Mouse (Mus musculus): ENCODE measurements around the gene Scamp5.

The Scamp5 gene

GRCm38 (mm10) chr9:57467896-57468549 is at the start of gene Scamp5:
Gene Scamp5, minus strand, starts transcription at chr9:57468060.
- DNase-seq, result peak; percentile 96 to 97

- peak; percentile 51 to 82 for DNase-seq
These were observed 49.3 kb upstream of the Scamp5 start for GRCm38 (mm10) chr9:57517113-57517512.

- no peak for DNase-seq
These were observed 42.7 kb upstream of the Scamp5 start for GRCm38 (mm10) chr9:57510577-57510976.

DNA sequence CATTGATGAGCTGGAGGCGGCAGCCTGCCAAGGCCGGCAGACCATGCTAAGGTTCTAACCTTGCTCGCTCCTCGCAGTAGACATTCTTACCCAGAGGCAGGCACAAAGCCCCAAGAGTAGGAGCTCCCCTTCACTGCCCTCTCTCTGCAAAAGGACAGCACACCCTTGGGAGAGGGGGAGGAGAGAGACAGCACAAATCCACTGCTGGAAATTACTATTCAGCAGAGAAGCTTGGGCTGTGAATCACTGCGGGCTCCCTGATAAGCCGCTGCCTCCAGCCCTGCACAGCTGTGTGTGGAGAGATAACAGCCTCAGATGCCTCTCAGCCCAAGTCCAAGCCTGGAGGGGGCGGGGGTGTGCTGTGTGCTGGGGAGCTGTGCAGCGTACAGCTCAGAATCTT is 37.8 kb upstream of the Scamp5 start:
- peak in 1 of 2 experiments; percentile 48 for DNase-seq

GRCm38 (mm10) chr9:57504891-57505290 is 37.0 kb upstream of the Scamp5 start:
- no peak for DNase-seq

DNA sequence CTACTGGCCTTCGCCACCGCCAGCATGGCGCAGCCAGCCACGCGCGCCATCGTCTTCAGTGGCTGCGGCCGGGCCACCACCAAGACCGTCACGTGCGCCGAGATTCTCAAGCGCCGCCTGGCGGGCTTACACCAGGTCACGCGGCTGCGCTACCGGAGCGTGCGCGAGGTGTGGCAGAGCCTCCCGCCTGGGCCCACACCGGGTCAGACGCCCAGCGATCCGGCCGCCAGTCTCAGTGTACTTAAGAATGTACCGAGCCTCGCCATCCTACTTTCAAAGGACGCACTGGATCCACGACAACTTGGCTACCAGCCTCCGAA is 36.5 kb upstream of the Scamp5 start:
- peak; percentile 76 to 85 for DNase-seq

- peak; percentile 73 to 85 for DNase-seq
These were observed 35.9 kb upstream of the Scamp5 start, which contains the start of gene Rpp25 for GRCm38 (mm10) chr9:57503622-57504380. Gene Rpp25, plus strand, starts transcription at chr9:57504026.

GRCm38 (mm10) chr9:57502911-57503621 is 35.2 kb upstream of the Scamp5 start:
- DNase-seq, result no peak

GRCm38 (mm10) chr9:57501861-57502260 is 34.0 kb upstream of the Scamp5 start:
- DNase-seq, result no peak

GRCm38 (mm10) chr9:57501452-57501851 is 33.6 kb upstream of the Scamp5 start:
- no peak for DNase-seq

- no peak for DNase-seq
These were observed 30.7 kb upstream of the Scamp5 start for GRCm38 (mm10) chr9:57498536-57498935.

DNA sequence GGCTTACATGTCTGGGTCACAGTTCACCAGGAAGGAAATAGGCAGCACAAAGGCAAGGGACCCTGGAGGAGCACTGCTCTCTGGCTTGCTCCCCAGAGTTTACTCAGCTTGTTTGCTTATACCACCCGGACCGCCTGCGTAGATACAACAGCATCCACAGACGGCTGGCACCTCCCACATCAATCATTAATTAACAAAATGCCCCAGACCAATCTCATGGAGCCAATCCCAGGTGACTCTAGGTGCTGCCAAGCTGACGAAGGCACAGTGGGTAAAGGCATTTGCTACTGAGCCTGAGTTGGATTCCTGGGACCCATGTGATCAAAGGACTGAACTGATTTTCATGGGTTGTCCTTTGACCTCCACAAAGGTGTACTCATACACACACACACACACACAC is 29.4 kb upstream of the Scamp5 start:
- peak; percentile 30 to 62 for DNase-seq

DNA sequence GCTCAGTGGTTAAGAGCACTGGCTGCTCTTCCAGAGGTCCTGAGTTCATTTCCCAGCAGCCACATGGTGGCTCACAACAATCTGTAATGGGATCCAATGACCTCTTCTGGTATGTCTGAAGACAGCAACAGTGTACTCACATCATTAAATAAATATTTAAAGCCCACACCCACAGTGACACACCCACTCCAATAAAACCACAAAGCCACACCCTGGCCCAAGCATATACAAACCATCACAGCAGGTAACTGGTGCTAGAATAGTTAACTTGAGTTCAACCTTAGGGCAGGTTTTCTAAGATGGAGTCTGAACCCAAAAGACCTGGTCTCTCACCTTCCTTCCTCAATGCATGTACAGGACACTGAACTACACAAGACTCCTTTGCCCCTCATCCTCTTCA is 27.1 kb upstream of the Scamp5 start:
- DNase-seq, result no peak

DNA sequence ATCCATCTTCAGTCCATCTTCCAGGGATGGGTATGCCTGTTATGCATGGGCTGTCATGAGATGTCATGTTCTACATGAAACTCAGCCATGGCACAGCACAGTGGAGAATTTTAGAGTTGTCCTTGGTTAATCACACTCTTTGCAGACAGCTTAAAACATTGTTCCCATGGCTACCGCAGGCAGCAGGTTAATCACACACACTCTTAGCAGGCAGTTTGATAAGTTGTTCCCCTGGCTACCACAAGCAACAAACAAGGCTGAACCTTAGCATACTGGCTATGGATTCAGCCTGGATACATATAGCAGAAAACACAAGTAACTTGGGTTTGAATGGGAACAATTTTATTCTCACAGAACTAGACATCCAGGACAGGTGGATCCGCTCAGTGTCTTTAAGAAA is 25.7 kb upstream of the Scamp5 start:
- no peak for DNase-seq

DNA sequence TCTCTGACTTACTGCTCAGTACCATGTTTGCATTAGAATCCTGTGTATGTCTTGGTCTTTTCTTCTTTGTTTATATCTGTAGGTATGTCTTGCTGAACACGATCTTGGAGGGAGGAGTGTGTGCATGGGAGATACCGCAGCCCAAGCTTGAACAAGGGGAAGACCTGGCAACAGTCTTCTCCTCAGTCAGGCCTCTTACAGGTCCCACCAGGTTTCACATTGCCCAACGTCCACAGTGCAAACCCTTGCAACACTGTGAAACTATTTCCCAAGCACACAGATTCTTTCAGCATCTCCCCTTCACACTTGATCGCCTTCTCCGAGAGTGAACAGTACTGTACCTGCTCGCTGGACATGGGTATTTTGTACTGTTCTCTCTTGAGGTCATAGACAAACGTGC is 19.9 kb upstream of the Scamp5 start:
- no peak for DNase-seq

DNA sequence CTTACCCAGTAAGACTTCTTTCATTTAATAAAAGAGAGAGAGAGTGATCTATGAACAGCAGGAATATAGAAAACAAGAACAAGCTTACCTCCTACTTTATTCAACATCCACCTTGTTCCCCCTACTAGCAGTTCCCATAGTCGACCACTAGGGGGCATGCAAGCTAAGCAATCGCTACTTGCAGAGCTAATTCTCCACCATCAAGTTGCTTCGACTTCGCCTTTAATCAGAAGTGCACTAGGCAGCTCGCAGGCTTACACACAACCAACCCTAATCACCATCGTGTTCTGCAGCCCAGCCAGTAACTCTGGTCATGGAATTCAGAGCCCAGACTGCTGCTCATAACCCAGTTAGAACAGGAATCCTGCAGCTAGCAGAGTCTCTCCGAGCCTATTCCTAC is 17.9 kb upstream of the Scamp5 start:
- peak; percentile 84 to 87 for DNase-seq

GRCm38 (mm10) chr9:57468914-57469313 is 1.1 kb upstream of the Scamp5 start:
- DNase-seq, result no peak

DNA sequence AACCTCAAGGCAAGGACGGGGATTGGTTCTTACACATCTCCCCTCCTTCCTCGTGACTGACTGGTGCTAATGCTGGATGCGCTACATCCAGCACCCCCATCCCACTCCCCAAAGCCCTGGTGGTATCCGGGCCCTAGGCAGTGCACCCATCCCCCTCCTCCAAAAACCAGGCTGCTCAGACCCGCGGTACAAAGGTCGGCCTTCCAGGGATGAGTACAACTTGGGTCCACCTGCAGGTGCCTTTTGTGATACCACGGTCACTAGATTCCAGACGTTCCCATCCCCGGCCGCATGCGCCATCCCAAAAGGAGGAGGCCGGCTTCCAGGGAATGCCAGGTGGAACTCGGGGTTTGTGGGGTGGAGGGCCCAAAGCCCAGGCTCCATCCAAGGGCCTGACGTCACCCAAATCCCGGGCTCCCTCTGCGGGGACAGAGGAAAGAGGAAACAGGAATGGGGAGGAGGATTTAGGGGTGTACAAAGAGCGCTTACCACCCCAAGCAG is 539 bp downstream of the Scamp5 start:
- peak; percentile 38 to 64 for DNase-seq

GRCm38 (mm10) chr9:57466101-57466500 is 1.8 kb downstream of the Scamp5 start:
- DNase-seq, result no peak

GRCm38 (mm10) chr9:57462866-57463265 is 5.0 kb downstream of the Scamp5 start:
- no peak for DNase-seq

DNA sequence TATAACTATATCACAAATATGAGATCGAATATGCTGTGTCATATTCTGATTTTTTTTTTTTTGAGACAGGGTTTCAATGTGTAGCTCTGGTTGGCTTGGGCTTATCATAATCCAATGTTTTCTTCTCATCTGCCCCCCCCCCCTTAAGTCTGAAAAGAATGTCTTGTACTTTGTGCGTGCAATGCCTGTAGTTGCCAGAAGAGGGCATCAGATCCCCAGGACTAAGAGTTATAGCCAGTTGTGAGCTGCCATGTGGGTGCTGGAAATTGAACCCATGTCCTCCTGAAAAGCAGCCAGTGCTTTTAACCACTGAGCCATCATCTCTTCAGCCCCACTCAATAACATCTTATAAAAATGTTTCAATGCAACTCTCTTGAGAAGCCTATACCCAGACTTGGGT is 8.2 kb downstream of the Scamp5 start:
- no peak for DNase-seq

DNA sequence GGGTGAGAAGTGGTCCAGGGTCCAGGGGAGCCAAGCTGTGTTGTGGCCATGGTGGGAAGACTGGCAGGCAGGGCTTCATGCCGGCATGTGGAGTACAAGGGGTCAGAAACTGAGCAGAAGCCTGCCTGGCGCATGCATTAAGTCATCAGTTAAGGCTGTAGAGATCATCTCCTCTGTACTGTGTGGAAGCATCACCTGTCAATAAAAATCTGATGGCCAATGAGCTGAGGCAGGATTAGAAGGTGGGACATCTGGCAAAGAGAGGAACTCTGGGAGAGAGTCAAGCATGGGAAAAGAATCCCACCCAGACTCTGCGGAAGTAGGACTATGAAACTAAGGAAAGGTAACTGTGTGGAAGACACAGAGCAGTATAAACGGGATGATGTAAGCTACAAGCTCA is 14.3 kb downstream of the Scamp5 start:
- no peak for DNase-seq

GRCm38 (mm10) chr9:57452624-57453462 is 15.0 kb downstream of the Scamp5 start:
- no peak for DNase-seq

Measured in kidney, postnatal 25 days (tissue).